Mouse (Mus musculus) hindbrain, postnatal 0 days (tissue): ENCODE results near the gene Map4. TPM values are rescaled to one million over a fixed set of nuclear protein-coding genes. Genes with fewer than 3 reads are reported as not detected.

Experiments used
- ATAC-seq: fragments of 200-750 bp; cut with Nextera tagmentation; 2 replicates; pipeline ENCODE4 v1.8.0; 2017; ENCODE audit warnings: mild to moderate bottlenecking, moderate TSS enrichment, moderate library complexity
- DNase-seq: peaks from one replicate; pipeline ENCODE4 v3.0.0-alpha.2; 2015; ENCODE audit warnings: low spot score
- H3K27ac ChIP-seq: fragments of 300-500 bp; sonication (generic); 2 replicates; pipeline ENCODE4 v1.5.1; 2014; ENCODE audit warnings: mild to moderate bottlenecking
- H3K27me3 ChIP-seq: fragments of 300-500 bp; sonication (generic); 2 replicates; pipeline ENCODE4 v1.6.1; 2014; ENCODE audit warnings: low read length, mixed read lengths; ENCODE audit not compliant: insufficient read depth
- H3K36me3 ChIP-seq: fragments of 300-500 bp; sonication (generic); 2 replicates; pipeline ENCODE4 v1.6.1; 2014; ENCODE audit warnings: low read length, mixed read lengths; ENCODE audit not compliant: insufficient read depth
- H3K4me1 ChIP-seq: fragments of 300-500 bp; sonication (generic); 2 replicates; pipeline ENCODE4 v1.6.1; 2014; ENCODE audit warnings: antibody characterized with exemption, low read length, mixed read lengths; ENCODE audit not compliant: insufficient read depth
- H3K4me2 ChIP-seq: fragments of 300-500 bp; sonication (generic); 2 replicates; pipeline ENCODE4 v1.6.1; 2014; ENCODE audit warnings: low read depth, mild to moderate bottlenecking, low read length, moderate library complexity, mixed read lengths
- H3K4me3 ChIP-seq: fragments of 300-500 bp; sonication (generic); 2 replicates; pipeline ENCODE4 v1.5.1; 2014; ENCODE audit warnings: low read length
- H3K9ac ChIP-seq: fragments of 300-500 bp; sonication (generic); replicated peaks from 2 replicates; pipeline ENCODE4 v1.6.1; 2014; ENCODE audit warnings: mild to moderate bottlenecking, low read length, moderate library complexity, mixed read lengths
- H3K9me3 ChIP-seq: fragments of 300-500 bp; sonication (generic); 2 replicates; pipeline ENCODE4 v1.6.1; 2016; ENCODE audit warnings: low read length, mixed read lengths
- CTCF ChIP-seq: IDR thresholded peaks from 2 replicates; pipeline ENCODE4 v1.5.1; 2016; ENCODE audit warnings: antibody characterized with exemption, control low read depth, low read depth
- WGBS: fragments of 180-500 bp; shearing (Covaris S2); extraction: QIAGEN DNeasy Blood & Tissue Kit; methylation state at CpG from one replicate; pipeline ENCODE4 v1.1.7; 2014; 5-methylcytosine and 5-hydroxymethylcytosine counted together
- polyA plus RNA-seq: library from polyadenylated mRNA; unstranded; fragments of >200 nt; fragmentation: Nextera tagmentation; extraction: Ambion mirVana; gene quantifications from 2 replicates; pipeline ENCODE4 v1.2.1, GENCODE M21; 2015
- total RNA-seq: library from RNA; depleted of rRNA; stranded (reverse); fragments of >200 nt; gene quantifications from 2 replicates; pipeline ENCODE4 v1.2.3, GENCODE M21; 2014

Gene Map4
- total and polyA plus RNA-seq, 2 experiments from 2014 or later = 207 to 254 TPM

DNA sequence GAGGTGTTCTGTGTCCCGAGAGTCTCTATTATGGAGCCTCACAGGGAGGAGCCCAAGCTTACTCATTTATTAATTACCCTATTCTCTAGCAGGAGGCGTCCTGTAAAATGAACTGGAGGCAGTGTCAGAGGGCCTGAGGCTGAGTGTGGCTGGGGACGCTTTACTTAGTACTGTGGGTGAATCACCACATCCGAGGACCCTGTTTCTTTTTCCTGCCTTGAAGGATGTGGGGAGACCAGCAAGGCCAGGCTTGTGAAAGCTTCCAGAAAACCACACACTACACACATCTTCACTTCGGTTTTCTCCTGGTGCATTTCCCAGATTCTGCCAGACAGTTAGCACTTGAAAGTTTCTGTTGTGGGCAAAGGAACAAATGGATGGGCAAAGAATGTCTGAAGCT lies 28.5 kb upstream of the Map4 start:
- H3K9ac ChIP-seq = no peak overlapping the region
- H3K27ac ChIP-seq = no peak overlapping the region
- WGBS = 63% methylated on average over 5 of the region's 5 CpGs
- H3K4me3 ChIP-seq = no peak overlapping the region
- no peaks in the 10 kb centered on the region for H3K9me3 ChIP-seq
- TF ChIP-seq CTCF = no peak
- no peak for DNase-seq
- no peaks in the 10 kb centered on the region for H3K27me3 ChIP-seq
- no peaks in the 10 kb centered on the region for H3K4me1 ChIP-seq
- H3K36me3 ChIP-seq = no peaks in the 10 kb centered on the region
- ATAC-seq = no peak
- H3K4me2 ChIP-seq = no peak overlapping the region

DNA sequence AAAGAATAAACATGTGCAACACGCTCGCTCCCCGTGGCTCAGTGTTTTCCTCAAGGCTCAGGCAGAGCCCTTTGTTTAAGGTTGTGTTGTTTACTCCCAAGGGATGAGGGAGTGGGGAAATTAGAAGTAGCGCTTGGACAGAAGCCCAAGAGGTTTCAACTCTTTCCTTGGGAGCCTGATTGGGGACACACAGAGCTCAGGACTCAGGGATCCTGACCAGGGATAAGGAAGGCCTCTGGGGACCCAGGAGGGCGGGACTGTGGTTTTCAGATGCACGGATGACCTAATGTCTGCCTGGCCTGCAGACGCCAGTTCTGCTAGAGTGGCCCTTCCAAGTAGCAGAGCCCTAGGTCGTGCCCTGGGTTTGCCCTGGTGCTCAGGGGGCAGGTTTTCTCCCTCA lies 24.0 kb upstream of the Map4 start:
- no peaks in the 10 kb centered on the region for H3K27me3 ChIP-seq
- ATAC-seq = 0 out of 2 replicates have a peak, but pooled peaks have one; percentile 24
- DNase-seq = no peak
- no peaks in the 10 kb centered on the region for H3K9me3 ChIP-seq
- H3K27ac ChIP-seq = no peak overlapping the region
- no peak overlapping the region for H3K4me2 ChIP-seq
- no peak for TF ChIP-seq CTCF
- H3K4me1 ChIP-seq = no peaks in the 10 kb centered on the region
- 56% methylated on average over 8 of the region's 8 CpGs for WGBS
- H3K9ac ChIP-seq = no peak overlapping the region
- no peak overlapping the region for H3K4me3 ChIP-seq
- no peaks in the 10 kb centered on the region for H3K36me3 ChIP-seq

DNA sequence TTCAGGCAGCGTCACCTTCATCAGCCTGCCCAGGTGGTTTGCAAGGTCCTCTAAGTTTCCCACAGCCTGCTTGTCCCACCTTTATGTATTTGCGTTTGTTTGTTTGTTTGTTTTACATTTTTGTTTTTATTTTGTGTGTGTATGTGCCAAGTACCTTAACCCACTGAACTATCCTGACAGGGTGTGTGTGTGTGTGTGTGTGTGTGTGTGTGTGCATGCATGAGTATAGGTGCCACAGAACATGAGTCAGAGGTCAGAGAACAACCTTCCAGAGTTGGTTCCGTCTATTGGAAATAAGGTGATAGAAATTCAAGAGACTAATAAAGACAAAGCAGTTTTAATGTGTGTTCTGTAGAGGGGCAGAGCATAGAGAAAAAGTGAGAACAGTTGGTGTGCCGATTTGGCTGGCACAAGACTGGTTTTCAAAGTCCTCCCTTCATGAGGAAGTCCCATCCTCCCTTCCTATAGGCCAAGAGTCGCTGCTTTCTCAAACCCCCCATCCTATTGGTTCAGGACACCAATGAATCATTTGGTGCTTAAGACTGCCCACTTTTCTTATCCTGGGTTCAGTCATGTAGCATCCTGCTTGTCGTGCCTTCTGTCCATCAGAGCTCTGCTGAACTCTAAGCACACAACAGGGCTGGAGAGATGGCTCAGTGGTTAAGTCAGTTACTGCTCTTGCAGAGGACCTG lies 23.3 kb upstream of the Map4 start:
- ATAC-seq (no peak), DNase-seq (no peak)
- no peak overlapping the region for H3K9ac ChIP-seq
- no peaks in the 10 kb centered on the region for H3K27me3 ChIP-seq
- H3K36me3 ChIP-seq = no peaks in the 10 kb centered on the region
- H3K4me2 ChIP-seq = no peak overlapping the region
- 68% methylated on average over 6 of the region's 6 CpGs for WGBS
- H3K4me3 ChIP-seq = no peak overlapping the region
- no peak overlapping the region for H3K27ac ChIP-seq
- TF ChIP-seq CTCF = no peak
- no peaks in the 10 kb centered on the region for H3K9me3 ChIP-seq
- no peaks in the 10 kb centered on the region for H3K4me1 ChIP-seq

DNA sequence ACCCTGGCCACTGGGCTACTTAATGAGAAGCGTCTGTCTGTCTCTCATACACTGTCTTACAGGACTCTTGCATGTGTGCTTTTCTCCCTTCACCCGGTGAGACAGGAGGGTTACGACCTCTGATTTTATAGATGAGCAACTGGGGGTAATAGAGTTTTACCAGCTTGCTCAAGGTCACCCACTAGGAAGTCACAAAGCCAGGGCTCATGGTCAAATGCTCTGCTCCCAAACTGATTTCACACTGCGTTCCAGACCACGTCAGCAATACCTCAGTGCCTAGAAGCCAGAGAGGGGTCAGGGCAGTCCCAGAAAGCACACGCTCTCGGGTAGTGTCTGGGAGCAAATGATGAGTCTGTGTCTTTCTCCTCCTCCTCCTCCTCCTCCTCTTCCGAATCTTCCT lies 22.2 kb upstream of the Map4 start:
- no peak for TF ChIP-seq CTCF
- ATAC-seq (no peak), DNase-seq (no peak)
- Histone ChIP-seq H3K4me2 (no peak overlapping the region), H3K4me3 (no peak overlapping the region), H3K36me3 (no peaks in the 10 kb centered on the region), H3K9ac (no peak overlapping the region), H3K9me3 (no peaks in the 10 kb centered on the region), H3K27ac (no peak overlapping the region), H3K27me3 (no peaks in the 10 kb centered on the region), H3K4me1 (no peaks in the 10 kb centered on the region)
- 66% methylated on average over 8 of the region's 8 CpGs for WGBS

DNA sequence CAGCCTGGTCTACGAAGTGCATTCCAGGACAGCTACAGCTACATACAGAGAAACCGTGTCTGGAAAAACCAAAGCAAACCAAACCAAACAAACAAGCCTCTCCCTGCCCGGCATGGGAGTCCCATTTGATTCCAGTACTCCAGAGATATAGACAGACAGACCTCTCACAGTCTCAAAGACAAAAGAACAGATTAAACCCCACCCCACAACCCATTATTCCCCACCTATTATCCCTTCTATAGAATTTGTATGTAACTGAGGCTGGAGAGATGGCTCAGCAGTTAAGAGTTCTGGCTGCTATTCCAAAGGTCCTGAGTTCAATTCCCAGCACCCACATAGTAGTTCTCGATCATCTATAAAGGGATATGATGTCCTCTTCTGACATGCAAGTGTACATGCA lies 21.3 kb upstream of the Map4 start:
- H3K4me1 ChIP-seq = no peaks in the 10 kb centered on the region
- 87% methylated on average over 4 of the region's 4 CpGs for WGBS

DNA sequence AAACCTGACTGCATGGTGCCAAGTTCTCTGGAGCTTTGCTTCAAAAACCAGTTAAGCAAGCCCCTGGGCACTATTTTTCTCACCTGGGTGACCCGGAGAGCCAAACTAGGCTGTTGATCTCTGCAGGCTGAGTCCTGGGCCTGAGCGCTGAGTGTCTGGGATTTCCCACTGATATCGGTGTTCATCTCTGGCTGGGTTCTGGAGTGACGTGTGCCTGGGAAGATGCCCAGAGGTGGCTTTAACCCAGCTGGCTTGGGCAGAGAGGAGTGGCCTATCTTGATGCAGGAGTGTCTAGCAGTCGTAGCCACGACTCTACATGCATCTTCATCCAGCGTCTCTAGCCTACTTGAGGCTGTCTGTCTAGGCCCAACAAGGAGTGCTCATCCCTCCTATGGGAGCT lies 19.5 kb upstream of the Map4 start:
- no peak overlapping the region for H3K4me3 ChIP-seq
- no peaks in the 10 kb centered on the region for H3K9me3 ChIP-seq
- no peak for TF ChIP-seq CTCF
- no peak overlapping the region for H3K4me2 ChIP-seq
- H3K9ac ChIP-seq = no peak overlapping the region
- H3K27ac ChIP-seq = no peak overlapping the region
- H3K4me1 ChIP-seq = no peaks in the 10 kb centered on the region
- ATAC-seq (no peak), DNase-seq (no peak)
- 75% methylated on average over 7 of the region's 7 CpGs for WGBS
- H3K36me3 ChIP-seq = no peaks in the 10 kb centered on the region
- H3K27me3 ChIP-seq = no peaks in the 10 kb centered on the region

More for the DNA sequence above, 21.3 kb upstream of the Map4 start:
- no peak for DNase-seq
- Histone ChIP-seq H3K4me3 (no peak overlapping the region), H3K9me3 (no peaks in the 10 kb centered on the region), H3K9ac (no peak overlapping the region), H3K27me3 (no peaks in the 10 kb centered on the region), H3K36me3 (no peaks in the 10 kb centered on the region), H3K4me2 (no peak overlapping the region), H3K27ac (no peak overlapping the region)
- no peak for TF ChIP-seq CTCF
- ATAC-seq = no peak

DNA sequence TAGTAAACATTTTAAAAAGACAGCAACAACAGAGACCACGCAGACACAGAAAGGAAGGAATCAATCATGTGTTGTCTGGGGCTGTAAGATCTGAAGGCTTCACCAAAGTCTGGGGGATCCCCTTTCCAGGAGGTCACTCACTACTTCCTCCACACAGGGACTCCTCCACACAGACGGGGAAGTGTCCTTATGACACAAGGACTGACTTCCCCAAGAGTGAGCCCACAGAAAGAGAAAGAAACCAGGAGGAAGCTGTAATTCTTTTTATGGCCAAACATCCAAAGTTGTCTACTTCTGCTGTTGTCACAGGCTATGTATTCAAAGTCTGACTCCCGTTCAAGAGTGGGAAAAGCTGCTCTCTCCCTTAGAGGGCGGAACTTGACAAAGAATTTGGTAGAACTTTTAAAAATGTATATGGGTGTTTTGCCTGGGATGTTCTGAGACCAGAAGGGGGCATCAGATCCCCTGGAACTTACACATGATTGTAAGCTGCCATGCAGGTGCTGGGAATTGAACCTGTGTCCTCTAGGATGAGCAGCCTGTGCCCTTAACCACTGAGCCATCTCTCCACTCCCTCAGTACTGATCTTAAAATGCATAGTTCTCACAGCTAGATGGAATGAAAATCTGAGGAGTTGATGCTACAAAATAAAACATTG lies 16.9 kb upstream of the Map4 start:
- Histone ChIP-seq H3K27ac (no peak overlapping the region), H3K27me3 (no peaks in the 10 kb centered on the region), H3K9me3 (no peaks in the 10 kb centered on the region), H3K9ac (no peak overlapping the region), H3K4me1 (no peaks in the 10 kb centered on the region), H3K4me3 (no peak overlapping the region), H3K36me3 (no peaks in the 10 kb centered on the region), H3K4me2 (no peak overlapping the region)
- no peak for TF ChIP-seq CTCF
- ATAC-seq = no peak
- 59% methylated on average over 4 of the region's 4 CpGs for WGBS
- no peak for DNase-seq
